Mouse (Mus musculus) stomach, embryonic 15.5 days (tissue): ENCODE data around the gene Pgp. TPM values are rescaled to one million over a fixed set of nuclear protein-coding genes. Genes with fewer than 3 reads are reported as not detected.
"Not testable (repeated sequence)": the region's sequence is repeated elsewhere in the genome, so short reads cannot be mapped to it uniquely, and the experiment has no call there.

Source experiments
- ATAC-seq: fragments of 200-750 bp; cut with Nextera tagmentation; 2 replicates; pipeline ENCODE4 v1.8.0; 2017; ENCODE audit warnings: low read depth, moderate number of reproducible peaks, moderate TSS enrichment; ENCODE audit not compliant: insufficient read depth, low FRiP score
- H3K27ac ChIP-seq: fragments of 300-500 bp; sonication (generic); 2 replicates; pipeline ENCODE4 v1.5.1; 2015; ENCODE audit warnings: mild to moderate bottlenecking, inconsistent platforms
- H3K27me3 ChIP-seq: fragments of 300-500 bp; sonication (generic); replicated peaks from 2 replicates; pipeline ENCODE4 v1.6.1; 2015; ENCODE audit warnings: inconsistent platforms
- H3K36me3 ChIP-seq: fragments of 300-500 bp; sonication (generic); 2 replicates; pipeline ENCODE4 v1.6.1; 2015; ENCODE audit warnings: inconsistent platforms
- H3K4me1 ChIP-seq: fragments of 300-500 bp; sonication (generic); 2 replicates; pipeline ENCODE4 v1.6.1; 2015; ENCODE audit warnings: inconsistent platforms
- H3K4me2 ChIP-seq: fragments of 300-500 bp; sonication (generic); 2 replicates; pipeline ENCODE4 v1.6.1; 2015; ENCODE audit warnings: mild to moderate bottlenecking, inconsistent platforms
- H3K4me3 ChIP-seq: fragments of 300-500 bp; sonication (generic); replicated peaks from 2 replicates; pipeline ENCODE4 v1.5.1; 2015; ENCODE audit warnings: inconsistent platforms
- H3K9ac ChIP-seq: fragments of 300-500 bp; sonication (generic); 2 replicates; pipeline ENCODE4 v1.6.1; 2015; ENCODE audit warnings: inconsistent platforms
- H3K9me3 ChIP-seq: fragments of 300-500 bp; sonication (generic); 2 replicates; pipeline ENCODE4 v1.6.1; 2016; ENCODE audit warnings: inconsistent platforms
- WGBS: fragments of 180-500 bp; shearing (Covaris S2); methylation state at CpG from one replicate; pipeline ENCODE4 v1.1.7; 2015; 5-methylcytosine and 5-hydroxymethylcytosine counted together
- polyA plus RNA-seq: library from polyadenylated mRNA; unstranded; fragments of >200 nt; fragmentation: Nextera tagmentation; extraction: Ambion mirVana; gene quantifications from 2 replicates; pipeline ENCODE4 v1.2.1, GENCODE M21; 2015

The Pgp gene
- 64.6 and 65.3 TPM in 2 replicates for polyA plus RNA-seq

DNA sequence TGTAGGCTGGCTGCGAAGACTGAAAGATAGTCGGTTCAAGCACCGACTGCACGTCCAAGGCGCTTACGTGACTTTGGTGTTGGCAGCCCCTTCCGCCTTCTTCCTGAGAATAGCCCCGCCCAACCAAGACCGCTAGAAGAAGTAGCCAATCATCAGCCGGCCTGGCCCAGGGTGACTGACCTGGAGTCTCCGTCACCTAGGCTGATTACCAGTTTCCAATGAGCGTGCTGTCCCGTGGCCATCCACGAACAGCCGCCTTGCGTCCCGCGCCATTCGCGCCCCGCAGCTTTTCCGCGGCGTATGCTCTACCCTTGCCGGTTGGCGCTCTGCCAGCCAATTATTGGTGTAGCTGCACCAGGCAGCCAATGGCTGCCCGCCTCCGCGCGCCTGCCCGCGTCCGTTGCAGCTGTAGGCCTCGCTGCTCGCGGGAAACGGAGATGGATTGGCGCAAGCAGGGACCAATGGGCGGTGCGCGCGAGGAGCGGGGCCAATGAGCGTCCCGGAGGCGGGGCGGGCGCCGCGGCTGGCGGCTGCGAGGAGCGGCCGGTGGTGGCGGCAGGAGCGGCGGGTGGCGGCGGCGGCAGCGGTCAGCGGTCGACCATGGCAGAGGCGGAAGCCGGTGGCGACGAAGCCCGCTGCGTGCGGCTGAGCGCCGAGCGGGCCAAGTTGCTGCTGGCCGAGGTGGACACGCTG, at the start of gene Pgp, which contains the start of gene E4f1:
Pgp (plus strand) TSS at position 483 of the 693 bp plus-strand sequence.
E4f1 (minus strand) TSS at position 404 of the 693 bp plus-strand sequence.
- Histone ChIP-seq H3K27me3 (no peaks in the 10 kb centered on the region), H3K9me3 (no peaks in the 10 kb centered on the region), H3K9ac (peak within 1 kb of the TSS; percentile 88), H3K4me3 (peak within 1 kb of the TSS; percentile 71), H3K27ac (peak within 1 kb of the TSS; percentile 90), H3K4me1 (peaks cover 33% of the 10 kb centered on the region), H3K36me3 (peaks cover 15% of the 10 kb centered on the region), H3K4me2 (peak within 1 kb of the TSS; percentile 96)
- under 1% methylated on average over 73 of the region's 75 CpGs for WGBS
- ATAC-seq = peak; percentile 96

DNA sequence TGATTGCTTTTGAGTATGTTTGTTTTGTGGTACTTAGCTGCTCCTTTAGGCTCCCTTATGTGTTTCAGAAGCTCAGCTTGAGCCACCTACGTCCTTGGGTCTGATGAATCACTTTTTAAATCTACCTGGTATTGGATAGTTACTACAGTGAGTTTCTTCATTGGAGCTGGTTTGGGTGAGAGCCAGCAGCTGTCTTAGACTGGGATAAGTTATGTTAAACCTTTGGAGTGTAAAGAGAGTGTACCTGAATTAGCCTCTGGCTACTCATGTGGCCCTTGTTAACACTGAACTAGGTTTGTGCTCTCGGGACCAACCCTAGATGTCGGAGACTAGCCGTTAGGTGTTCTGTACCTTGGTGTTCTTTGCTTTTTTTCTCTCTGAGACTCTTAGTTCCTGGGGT, 47.1 kb upstream of the Pgp start:
- no peak overlapping the region for H3K4me2 ChIP-seq
- no peak for ATAC-seq
- H3K27me3 ChIP-seq = no peaks in the 10 kb centered on the region
- no peak overlapping the region for H3K27ac ChIP-seq
- no peak overlapping the region for H3K4me3 ChIP-seq
- H3K9ac ChIP-seq = no peak overlapping the region
- H3K36me3 ChIP-seq = peaks cover 56% of the 10 kb centered on the region
- no peaks in the 10 kb centered on the region for H3K9me3 ChIP-seq
- H3K4me1 ChIP-seq = peaks cover 10% of the 10 kb centered on the region; the same call in 1 of the 2 replicates
- WGBS = 89% methylated on average over 4 of the region's 4 CpGs

DNA sequence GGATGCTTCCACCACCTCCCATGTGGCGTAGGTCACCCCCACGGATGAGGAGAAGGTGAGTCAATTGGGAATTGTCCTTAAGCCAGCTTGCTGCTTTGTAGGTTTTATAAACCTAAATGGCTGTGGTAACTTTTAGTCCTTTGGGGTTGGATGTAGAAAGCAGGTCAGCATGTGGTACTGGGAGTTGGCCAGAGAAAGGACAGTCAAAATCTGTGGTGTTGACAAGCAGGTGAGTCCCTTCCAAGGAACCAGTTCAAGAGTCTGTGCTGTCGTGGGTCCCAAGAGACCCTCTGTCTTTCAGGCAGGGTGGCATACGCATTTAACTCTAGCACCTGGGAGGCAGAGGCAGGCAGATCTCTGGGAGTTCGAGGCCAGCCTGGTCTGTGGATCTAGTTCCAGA, 45.7 kb upstream of the Pgp start:
- Histone ChIP-seq H3K27me3 (no peaks in the 10 kb centered on the region), H3K9ac (no peak overlapping the region), H3K4me1 (peaks cover 12% of the 10 kb centered on the region), H3K27ac (no peak overlapping the region), H3K4me3 (no peak overlapping the region), H3K36me3 (peaks cover 44% of the 10 kb centered on the region), H3K9me3 (no peaks in the 10 kb centered on the region), H3K4me2 (no peak overlapping the region)
- 96% methylated on average over 5 of the region's 5 CpGs for WGBS
- ATAC-seq = no peak

DNA sequence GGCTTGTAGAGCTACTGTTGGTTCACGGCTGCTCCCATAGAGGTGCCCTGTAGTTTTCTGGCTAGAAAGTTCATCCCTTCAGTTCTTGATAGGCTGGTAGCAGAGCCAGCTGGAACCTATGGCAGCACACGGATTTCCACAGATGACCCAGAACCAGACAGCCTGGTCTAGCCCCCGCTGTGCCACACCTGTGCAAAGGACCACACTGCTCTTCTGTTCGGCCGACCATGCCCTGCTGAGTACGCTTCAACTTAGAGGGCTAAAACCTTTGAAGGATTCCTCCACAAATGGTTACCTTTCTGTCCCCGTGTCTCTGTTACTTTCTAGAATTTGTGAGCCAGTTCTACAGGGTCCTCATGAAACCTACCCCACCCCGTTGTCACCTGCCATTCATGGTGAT, 44.9 kb upstream of the Pgp start:
- not testable (repeated sequence) for H3K9ac ChIP-seq, H3K4me3 ChIP-seq, H3K9me3 ChIP-seq, H3K4me2 ChIP-seq, H3K27me3 ChIP-seq, H3K27ac ChIP-seq, ATAC-seq
- peaks cover 12% of the 10 kb centered on the region for H3K4me1 ChIP-seq
- WGBS = 90% methylated on average over 6 of the region's 8 CpGs
- peaks cover 36% of the 10 kb centered on the region for H3K36me3 ChIP-seq

DNA sequence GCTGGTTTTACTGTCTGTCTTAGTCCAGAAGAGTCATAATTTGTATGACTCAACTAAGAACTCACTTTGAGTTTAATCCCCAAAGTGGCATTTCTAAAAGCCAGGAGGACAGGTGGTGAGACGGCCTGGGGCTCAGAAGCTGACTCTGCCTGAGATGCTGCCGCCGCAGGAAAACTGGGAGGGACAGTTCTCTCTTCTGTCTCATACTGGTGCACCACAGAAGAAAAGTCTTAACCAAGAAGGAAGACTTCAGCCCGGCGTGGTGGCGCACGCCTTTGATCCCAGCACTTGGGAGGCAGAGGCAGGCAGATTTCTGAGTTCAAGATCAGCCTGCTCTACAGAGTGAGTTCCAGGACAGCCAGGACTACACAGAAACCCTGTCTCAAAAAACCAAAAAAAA, 44.3 kb upstream of the Pgp start:
- no peak for ATAC-seq
- H3K4me1 ChIP-seq = peaks cover 12% of the 10 kb centered on the region
- no peak overlapping the region for H3K4me2 ChIP-seq
- 89% methylated on average over 7 of the region's 7 CpGs for WGBS
- H3K27ac ChIP-seq = peak overlapping the region; percentile 95
- H3K4me3 ChIP-seq = peak overlapping the region; percentile 86; the same call in 1 of the 2 replicates
- H3K9me3 ChIP-seq = no peaks in the 10 kb centered on the region
- H3K27me3 ChIP-seq = no peaks in the 10 kb centered on the region
- H3K36me3 ChIP-seq = peaks cover 32% of the 10 kb centered on the region
- no peak overlapping the region for H3K9ac ChIP-seq

DNA sequence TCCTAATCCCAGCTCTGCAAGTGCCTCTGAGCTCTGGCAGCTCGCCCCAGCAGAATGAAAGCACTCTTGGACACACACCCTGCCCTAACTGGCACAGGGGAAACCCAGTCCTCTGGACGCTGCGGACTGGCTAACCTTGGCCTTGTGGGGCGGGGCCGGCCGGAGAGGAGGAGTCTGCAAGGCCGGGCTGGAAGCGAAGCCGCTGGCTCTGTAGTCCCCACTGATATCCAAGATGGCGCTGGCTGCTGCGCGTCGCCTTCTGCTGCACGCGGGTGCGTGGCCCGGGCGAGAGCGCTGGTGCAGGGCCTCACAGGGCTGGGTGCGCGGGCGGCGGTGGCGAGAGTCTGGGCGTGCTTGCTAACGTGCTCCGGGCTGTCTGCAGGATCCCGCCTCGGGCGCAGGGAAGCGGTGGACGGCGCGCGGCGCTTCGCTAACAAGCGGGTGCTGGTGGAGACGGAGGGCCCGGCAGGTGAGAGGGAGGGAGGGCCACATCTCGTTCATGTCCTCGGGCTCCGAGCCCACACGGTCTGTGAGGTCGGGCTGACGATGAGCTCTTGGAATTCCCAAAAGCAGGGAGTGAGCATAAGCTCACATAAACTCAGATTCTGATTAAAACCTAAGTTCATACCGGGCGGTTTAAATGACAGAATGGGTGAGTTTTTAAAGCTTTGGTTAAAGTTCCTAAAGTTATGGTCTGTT, 43.6 kb upstream of the Pgp start, which contains the start of gene Eci1:
Eci1 (plus strand) TSS at position 171 of the 699 bp plus-strand sequence.
- Histone ChIP-seq H3K4me2 (peak within 1 kb of the TSS; percentile 62), H3K4me1 (peaks cover 12% of the 10 kb centered on the region), H3K27ac (peak within 1 kb of the TSS; percentile 95), H3K9ac (peak within 1 kb of the TSS; percentile 94), H3K36me3 (peaks cover 27% of the 10 kb centered on the region), H3K4me3 (peak within 1 kb of the TSS; percentile 86), H3K9me3 (no peaks in the 10 kb centered on the region), H3K27me3 (no peaks in the 10 kb centered on the region)
- under 1% methylated on average over 47 of the region's 48 CpGs for WGBS
- ATAC-seq = peak; percentile 98

DNA sequence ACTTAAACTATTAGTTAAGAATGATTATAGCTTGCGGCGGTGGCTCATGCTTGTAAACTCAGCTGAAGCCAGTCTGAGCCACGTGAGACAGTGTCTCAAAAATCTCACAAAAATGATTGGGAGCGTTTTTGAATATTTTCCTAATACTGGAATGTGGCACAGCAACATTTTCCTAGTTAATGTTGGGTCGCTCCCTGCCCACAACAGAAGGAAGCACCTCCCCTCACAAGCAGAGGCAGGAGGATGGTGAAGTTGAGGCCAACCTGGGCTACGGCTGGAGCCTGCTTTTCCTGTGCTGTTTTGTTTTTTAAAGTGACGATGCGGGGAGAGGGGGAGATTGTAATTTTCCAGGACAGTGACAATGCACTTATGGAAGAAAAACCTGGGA, 43.0 kb upstream of the Pgp start:
- Histone ChIP-seq H3K36me3 (peaks cover 21% of the 10 kb centered on the region), H3K4me3 (peak overlapping the region; percentile 86), H3K9ac (peak overlapping the region; percentile 94), H3K9me3 (no peaks in the 10 kb centered on the region), H3K27ac (peak overlapping the region; percentile 95), H3K4me1 (peaks cover 12% of the 10 kb centered on the region), H3K27me3 (no peaks in the 10 kb centered on the region), H3K4me2 (peak overlapping the region; percentile 62)
- 5% methylated on average over 8 of the region's 8 CpGs for WGBS
- no peak for ATAC-seq

DNA sequence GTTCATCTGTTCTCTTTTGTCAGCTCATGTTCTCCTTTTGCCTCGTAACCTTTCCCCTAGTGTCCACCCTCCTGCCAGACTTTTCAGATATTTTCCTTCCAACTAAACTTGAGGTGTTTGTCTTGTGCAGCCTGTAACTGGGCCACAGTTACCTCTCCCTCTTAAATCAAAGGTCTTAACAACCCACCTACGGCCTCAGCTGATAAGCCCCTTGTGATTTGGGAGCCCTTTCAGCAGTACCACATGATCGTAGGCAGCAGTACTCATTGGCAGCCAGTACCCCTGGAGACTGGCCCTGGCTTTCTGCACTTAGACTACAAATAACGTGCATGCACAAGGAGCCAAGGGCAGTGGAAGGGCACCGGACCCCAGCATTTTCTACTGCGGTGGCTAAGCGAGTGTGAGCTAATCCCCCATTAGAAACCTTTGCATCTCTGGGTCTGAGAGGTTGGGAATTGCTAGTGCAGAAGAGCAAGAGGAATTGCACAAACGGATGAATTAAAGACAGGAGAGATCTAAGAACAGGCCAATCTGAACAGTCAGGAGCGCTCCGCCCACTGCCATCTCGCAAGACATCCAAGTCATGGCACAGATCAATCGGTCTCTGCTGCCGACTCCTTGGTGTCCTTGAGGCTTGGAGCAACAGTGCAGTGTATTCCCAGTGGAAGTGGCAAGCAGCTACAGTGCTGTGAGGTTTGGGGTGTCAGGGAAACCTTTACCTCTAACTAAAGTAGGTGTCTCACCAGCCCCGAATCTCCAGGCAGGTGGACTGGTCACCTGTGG, 40.8 kb upstream of the Pgp start:
- H3K4me2 ChIP-seq = peak overlapping the region; percentile 16; the same call in 1 of the 2 replicates
- 76% methylated on average over 14 of the region's 14 CpGs for WGBS
- no peak overlapping the region for H3K9ac ChIP-seq
- no peaks in the 10 kb centered on the region for H3K27me3 ChIP-seq
- H3K9me3 ChIP-seq = no peaks in the 10 kb centered on the region
- H3K36me3 ChIP-seq = peaks cover 9% of the 10 kb centered on the region
- H3K4me3 ChIP-seq = no peak overlapping the region
- peaks cover 12% of the 10 kb centered on the region for H3K4me1 ChIP-seq
- ATAC-seq = peak; percentile 20; the same call in 1 of the 2 replicates
- H3K27ac ChIP-seq = peak overlapping the region; percentile 48; the same call in 1 of the 2 replicates

DNA sequence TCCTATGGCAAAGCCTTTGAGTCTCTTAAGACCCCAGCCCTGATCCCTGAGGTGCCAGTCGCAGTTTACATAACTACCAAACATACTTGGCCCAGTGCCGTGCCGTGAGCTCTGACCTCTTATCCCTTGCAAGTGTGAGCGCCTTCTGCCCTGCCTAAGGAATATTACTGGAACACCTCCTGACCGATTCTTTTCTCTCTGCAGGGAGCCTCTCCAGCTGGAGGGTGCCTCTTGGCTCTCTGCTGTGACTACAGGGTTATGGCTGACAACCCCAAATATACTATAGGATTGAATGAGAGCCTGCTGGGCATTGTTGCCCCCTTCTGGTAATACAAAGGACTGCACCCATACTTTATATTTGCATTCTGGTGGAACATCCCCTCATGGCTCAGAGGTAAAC, 33.2 kb upstream of the Pgp start:
- Histone ChIP-seq H3K4me1 (no peaks in the 10 kb centered on the region), H3K9me3 (no peaks in the 10 kb centered on the region), H3K9ac (no peak overlapping the region), H3K4me2 (no peak overlapping the region), H3K4me3 (no peak overlapping the region), H3K36me3 (peaks cover 36% of the 10 kb centered on the region), H3K27ac (no peak overlapping the region), H3K27me3 (no peaks in the 10 kb centered on the region)
- 68% methylated on average over 5 of the region's 5 CpGs for WGBS
- no peak for ATAC-seq

DNA sequence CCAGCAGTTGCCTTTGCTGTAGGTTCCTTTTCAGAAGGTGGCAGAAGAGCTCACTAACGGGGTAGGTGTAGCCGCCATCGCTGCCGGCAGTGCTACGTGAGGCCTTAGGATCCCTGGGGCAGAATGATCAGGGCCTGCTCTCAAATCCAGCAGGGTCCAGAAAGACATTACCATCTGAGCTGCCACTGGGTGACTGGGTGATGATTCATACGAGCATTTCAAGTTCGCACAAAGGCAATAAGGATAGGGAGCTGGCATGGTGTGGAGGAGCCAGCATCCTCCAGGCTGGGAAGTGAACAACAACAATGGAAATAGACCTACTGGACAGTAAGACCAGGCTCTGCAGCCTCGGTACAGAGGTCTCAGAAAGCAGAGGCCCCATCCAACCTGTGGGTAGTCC, 29.8 kb upstream of the Pgp start:
- 87% methylated on average over 8 of the region's 8 CpGs for WGBS
- no peak overlapping the region for H3K4me3 ChIP-seq
- no peaks in the 10 kb centered on the region for H3K4me1 ChIP-seq
- H3K4me2 ChIP-seq = no peak overlapping the region
- no peaks in the 10 kb centered on the region for H3K9me3 ChIP-seq
- H3K27me3 ChIP-seq = no peaks in the 10 kb centered on the region
- H3K27ac ChIP-seq = no peak overlapping the region
- H3K36me3 ChIP-seq = peaks cover 55% of the 10 kb centered on the region
- no peak for ATAC-seq
- H3K9ac ChIP-seq = no peak overlapping the region

DNA sequence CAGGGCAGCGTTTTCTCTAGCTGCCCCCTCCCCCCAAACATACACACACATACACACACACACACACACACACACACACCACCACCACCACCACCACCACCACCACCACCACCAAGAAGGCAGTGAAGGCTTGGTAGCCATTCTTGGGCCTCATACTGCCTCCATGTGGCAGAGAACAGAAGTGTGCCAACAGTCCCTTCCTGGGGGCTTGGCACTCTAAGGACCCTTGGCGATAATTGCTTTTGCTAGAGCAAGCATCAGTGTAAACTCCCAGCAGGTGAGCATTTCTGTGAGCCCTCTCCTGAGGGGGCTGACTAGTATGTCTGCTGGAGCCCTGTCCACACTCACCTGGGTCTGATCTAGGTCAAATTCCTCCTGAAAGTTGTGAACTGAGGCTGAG, 29.0 kb upstream of the Pgp start:
- ATAC-seq = no peak
- Histone ChIP-seq H3K4me3 (no peak overlapping the region), H3K36me3 (peaks cover 58% of the 10 kb centered on the region), H3K4me1 (no peaks in the 10 kb centered on the region), H3K9ac (no peak overlapping the region), H3K27me3 (no peaks in the 10 kb centered on the region), H3K9me3 (no peaks in the 10 kb centered on the region), H3K4me2 (no peak overlapping the region), H3K27ac (no peak overlapping the region)
- WGBS = 53% methylated on average over 2 of the region's 2 CpGs
